ENCODE assay signal across 9 mouse cellular contexts in the genomic region with DNA sequence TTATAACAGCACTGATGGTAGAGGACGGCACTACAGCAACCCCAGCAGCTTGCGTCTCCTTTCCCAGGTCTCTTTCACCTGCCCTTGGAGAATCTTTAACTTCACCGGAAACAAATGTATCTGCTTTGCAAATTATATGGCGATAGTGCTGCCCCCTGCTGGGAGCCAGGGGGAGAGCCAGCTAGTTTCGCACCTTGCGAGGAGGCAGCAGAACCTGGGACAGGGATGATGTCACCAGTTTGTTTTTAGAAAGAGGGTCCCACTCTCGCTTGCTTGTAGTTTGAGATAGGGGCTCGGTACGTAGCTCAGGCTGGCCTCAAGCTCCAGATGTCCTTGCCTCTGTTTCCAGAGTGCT. TPM values are rescaled to one million over a fixed set of nuclear protein-coding genes. Genes with fewer than 3 reads are reported as not detected.
DNase-seq lines count a peak whose midpoint lies in the region; ATAC-seq and TF ChIP-seq lines count a peak whose summit lies in the region.
"Had no signal": no experiment of that assay in that cellular context is flagged by ENCODE, and none has a peak within 500 bp of the region (broad histone marks: within the 10 kb centered on the region; RNA-seq: fewer than 3 reads in every experiment).

No protein-coding gene starts in this region.

- H3K4me2 ChIP-seq in liver, embryonic 14.5 days (ENCODE audit: low read depth), result peak overlapping the region; percentile 36
- H3K4me2 ChIP-seq in neural tube, embryonic 12.5 days (replicated peaks), result peak overlapping the region; percentile 13; the same call in 1 of the 2 replicates

- H3K27ac ChIP-seq in cortical plate, adult 2 months (ENCODE audit: insufficient read depth, low read length), result no peak overlapping the region
- H3K27ac ChIP-seq in liver, embryonic 14.5 days, result no peak overlapping the region
- H3K27ac ChIP-seq in neural tube, embryonic 12.5 days, result no peak overlapping the region
- H3K27ac ChIP-seq in thymus, adult 2 months (ENCODE audit: control insufficient read depth, insufficient read depth, low read length), result peak overlapping the region; percentile 9; the same call in 1 of the 2 replicates

- WGBS in liver, embryonic 14.5 days (ENCODE audit: insufficient replicate concordance), result 1% methylated on average over 9 of the region's 9 CpGs
- 9% methylated on average over 9 of the region's 9 CpGs for WGBS in neural tube, embryonic 12.5 days
- 9% methylated on average over 9 of the region's 9 CpGs for WGBS in thymus, adult 2 months

- DNase-seq in CD4-positive helper T cell, adult 2 months (ENCODE audit: low read depth, low spot score), result peak; percentile 76
- DNase-seq in adipocyte (ENCODE audit: low spot score), result peak; percentile 17
- DNase-seq in kidney, adult 9 months, result peak; percentile 93
- DNase-seq in liver, embryonic 14.5 days (ENCODE audit: low read depth in 3 of 3, low spot score in 3 of 3), result peak; percentile 31 to 40 (median 37)
- peak; percentile 83 for DNase-seq in thymus, adult 2 months

- peak; percentile 64 for TF ChIP-seq CTCF in cortical plate, adult 2 months (IDR thresholded peaks at IDR 0.05; ENCODE audit: extremely low read depth, insufficient read depth, low read length)
- peak; percentile 92 for TF ChIP-seq CTCF in liver, embryonic 14.5 days (IDR thresholded peaks at IDR 0.05; ENCODE audit: low read depth)
- TF ChIP-seq CTCF in thymus, adult 2 months (IDR thresholded peaks at IDR 0.05; ENCODE audit: borderline replicate concordance, control insufficient read depth, extremely low read depth, insufficient read depth, low read length, poor library complexity), result peak; percentile 84; the same call in 1 of the 2 replicates

- ATAC-seq in granulocyte monocyte progenitor cell, adult 5-6 weeks (replicated peaks; ENCODE audit: poor library complexity, severe bottlenecking), result peak; percentile 83
- ATAC-seq in liver, embryonic 14.5 days (ENCODE audit: insufficient read depth), result 0 out of 2 replicates have a peak, but pooled peaks have one; percentile 18
- no peak for ATAC-seq in neural tube, embryonic 12.5 days (ENCODE audit: low FRiP score, low read depth)

- no peaks in the 10 kb centered on the region for H3K36me3 ChIP-seq in liver, embryonic 14.5 days (replicated peaks; ENCODE audit: control insufficient read depth, insufficient read depth, low read depth)
- no peaks in the 10 kb centered on the region for H3K36me3 ChIP-seq in neural tube, embryonic 12.5 days
- no peaks in the 10 kb centered on the region for H3K36me3 ChIP-seq in thymus, adult 2 months (ENCODE audit: control insufficient read depth, insufficient read depth, low read length)

- no peak for TF ChIP-seq POLR2A in cortical plate, adult 2 months (IDR thresholded peaks at IDR 0.05; ENCODE audit: extremely low read depth, insufficient read depth, low read length)
- TF ChIP-seq POLR2A in thymus, adult 2 months (IDR thresholded peaks at IDR 0.05; ENCODE audit: control insufficient read depth, extremely low read depth, insufficient read depth, low read length, poor library complexity), result no peak

- no peak for TF ChIP-seq EP300 in liver, embryonic 14.5 days (IDR thresholded peaks at IDR 0.05; ENCODE audit: low read depth)

- no peaks in the 10 kb centered on the region for H3K27me3 ChIP-seq in liver, embryonic 14.5 days (ENCODE audit: control insufficient read depth, insufficient read depth, low read length)
- H3K27me3 ChIP-seq in neural tube, embryonic 12.5 days (replicated peaks), result no peaks in the 10 kb centered on the region; the same call in none of the 2 replicates
- H3K27me3 ChIP-seq in thymus, adult 2 months (ENCODE audit: control insufficient read depth, insufficient read depth, low read length), result no peaks in the 10 kb centered on the region

- H3K4me3 ChIP-seq in cortical plate, adult 2 months (ENCODE audit: insufficient read depth, low read length), result no peak overlapping the region
- H3K4me3 ChIP-seq in liver, embryonic 14.5 days (ENCODE audit: insufficient read depth in 1 of 2, low read depth in 2 of 2, low read length in 2 of 2), result no peak overlapping the region
- H3K4me3 ChIP-seq in neural tube, embryonic 12.5 days, result no peak overlapping the region
- H3K4me3 ChIP-seq in thymus, adult 2 months (ENCODE audit: control insufficient read depth, insufficient read depth, low read length), result peak overlapping the region; percentile 6

- no peak overlapping the region for H3K9ac ChIP-seq in liver, embryonic 14.5 days (replicated peaks)
- no peak overlapping the region for H3K9ac ChIP-seq in neural tube, embryonic 12.5 days

- H3K4me1 ChIP-seq in cortical plate, adult 2 months (ENCODE audit: control insufficient read depth, insufficient read depth, low read length), result no peaks in the 10 kb centered on the region
- H3K4me1 ChIP-seq in liver, embryonic 14.5 days (replicated peaks; ENCODE audit: control insufficient read depth in 2 of 2, insufficient read depth in 2 of 2, low read length in 1 of 2), result peaks cover 0 to 5% of the 10 kb centered on the region in 2 experiments; a peak in 1 of 4 replicates
- no peaks in the 10 kb centered on the region for H3K4me1 ChIP-seq in neural tube, embryonic 12.5 days
- H3K4me1 ChIP-seq in thymus, adult 2 months (replicated peaks; ENCODE audit: control insufficient read depth, insufficient read depth, low read length), result peaks cover 14% of the 10 kb centered on the region

- H3K9me3 ChIP-seq in liver, embryonic 14.5 days (ENCODE audit: control insufficient read depth, low read length), result no peaks in the 10 kb centered on the region
- H3K9me3 ChIP-seq in neural tube, embryonic 12.5 days, result no peaks in the 10 kb centered on the region

RNA-seq across cellular contexts. Expression of gene Gm572, which starts 1.0 kb away (rescaled TPM):
- not detected in 2 replicates for polyA plus RNA-seq in cortical plate, adult 2 months (2012; rRNA removed)
- not detected in 2 replicates for total RNA-seq in granulocyte monocyte progenitor cell, adult 5-6 weeks (2014; fragmentation: Nextera tagmentation)
- total RNA-seq in granulocyte monocyte progenitor cell, adult 5-6 weeks (2017), result not detected in 2 replicates
- 0.03 TPM in 1 of 2 replicates, not detected in the other for polyA plus RNA-seq in liver, embryonic 14.5 days (2012; rRNA removed)
- polyA plus RNA-seq in liver, embryonic 14.5 days (2014; fragmentation: Nextera tagmentation; extraction: Ambion mirVana), result not detected in 2 replicates
- not detected in 2 replicates for polyA plus RNA-seq in neural tube, embryonic 12.5 days (2016; fragmentation: Nextera tagmentation; extraction: Ambion mirVana)
- polyA plus RNA-seq in thymus, adult 2 months (2012; rRNA removed), result 0.31 and 0.34 TPM in 2 replicates
- polyA plus RNA-seq: gonadal fat pad, adult 2 months had no signal

RNA-seq across cellular contexts. Expression of gene Tardbp, which starts 17.3 kb away (rescaled TPM):
- 235 and 271 TPM in 2 replicates for polyA plus RNA-seq in cortical plate, adult 2 months (2012; rRNA removed)
- 411 and 464 TPM in 2 replicates for total RNA-seq in granulocyte monocyte progenitor cell, adult 5-6 weeks (2014; fragmentation: Nextera tagmentation)
- total RNA-seq in granulocyte monocyte progenitor cell, adult 5-6 weeks (2017), result 541 and 579 TPM in 2 replicates
- 247 and 260 TPM in 2 replicates for polyA plus RNA-seq in liver, embryonic 14.5 days (2012; rRNA removed)
- polyA plus RNA-seq in liver, embryonic 14.5 days (2014; fragmentation: Nextera tagmentation; extraction: Ambion mirVana), result 80.3 and 83.0 TPM in 2 replicates
- polyA plus RNA-seq in neural tube, embryonic 12.5 days (2016; fragmentation: Nextera tagmentation; extraction: Ambion mirVana), result 323 and 327 TPM in 2 replicates
- polyA plus RNA-seq in thymus, adult 2 months (2012; rRNA removed), result 217 and 252 TPM in 2 replicates

RNA-seq across cellular contexts. Expression of gene Masp2, which starts 41.8 kb away (rescaled TPM):
- polyA plus RNA-seq in cortical plate, adult 2 months (2012; rRNA removed), result 2.4 and 2.7 TPM in 2 replicates
- 0.47 TPM in 1 of 2 replicates, not detected in the other for total RNA-seq in granulocyte monocyte progenitor cell, adult 5-6 weeks (2014; fragmentation: Nextera tagmentation)
- 0.46 and 0.65 TPM in 2 replicates for total RNA-seq in granulocyte monocyte progenitor cell, adult 5-6 weeks (2017)
- polyA plus RNA-seq in liver, embryonic 14.5 days (2012; rRNA removed), result 20.6 and 29.5 TPM in 2 replicates
- 28.9 and 31.1 TPM in 2 replicates for polyA plus RNA-seq in liver, embryonic 14.5 days (2014; fragmentation: Nextera tagmentation; extraction: Ambion mirVana)
- polyA plus RNA-seq in neural tube, embryonic 12.5 days (2016; fragmentation: Nextera tagmentation; extraction: Ambion mirVana), result 0.27 and 0.38 TPM in 2 replicates
- polyA plus RNA-seq in thymus, adult 2 months (2012; rRNA removed), result 3.8 and 4.0 TPM in 2 replicates

RNA-seq across cellular contexts. Expression of gene Srm, which starts 52.8 kb away (rescaled TPM):
- 77.7 and 84.4 TPM in 2 replicates for polyA plus RNA-seq in cortical plate, adult 2 months (2012; rRNA removed)
- 230 and 275 TPM in 2 replicates for total RNA-seq in granulocyte monocyte progenitor cell, adult 5-6 weeks (2014; fragmentation: Nextera tagmentation)
- 53.4 and 63.4 TPM in 2 replicates for total RNA-seq in granulocyte monocyte progenitor cell, adult 5-6 weeks (2017)
- polyA plus RNA-seq in liver, embryonic 14.5 days (2012; rRNA removed), result 86.1 and 102 TPM in 2 replicates
- polyA plus RNA-seq in liver, embryonic 14.5 days (2014; fragmentation: Nextera tagmentation; extraction: Ambion mirVana), result 129 and 147 TPM in 2 replicates
- polyA plus RNA-seq in neural tube, embryonic 12.5 days (2016; fragmentation: Nextera tagmentation; extraction: Ambion mirVana), result 167 and 170 TPM in 2 replicates
- polyA plus RNA-seq in thymus, adult 2 months (2012; rRNA removed), result 98.7 and 110 TPM in 2 replicates

Comparison
In these comparisons a context has a peak if more than half of its experiments do, and no peak if none do; other contexts are left out.
1. DNase-seq: peak in every context shown above with its lines; median percentile 93 in kidney, adult 9 months; 83 in thymus, adult 2 months; 76 in CD4-positive helper T cell, adult 2 months; 37 in liver, embryonic 14.5 days; 17 in adipocyte.